Mouse (Mus musculus): ENCODE measurements around the gene Timd2. TPM values are rescaled to one million over a fixed set of nuclear protein-coding genes. Genes with fewer than 3 reads are reported as not detected.

The Timd2 gene
- 1 to 10 TPM; 3.1 to 4.3 TPM for total RNA-seq (2023)

GRCm38 (mm10) chr11:46706664-46707356 is at the start of gene Timd2:
Gene Timd2 (minus strand): TSS chr11:46707061.

GRCm38 (mm10) chr11:46735076-46735475 is 28.2 kb upstream of the Timd2 start, which contains the start of gene Havcr1:
Gene Havcr1 (plus strand): TSS chr11:46735080.

GRCm38 (mm10) chr11:46629211-46629795 is 77.6 kb downstream of the Timd2 start, which contains the start of gene Dppa1:
Gene Dppa1 (minus strand): TSS chr11:46629261.

Other genes with a start within 250 kb of the Timd2 start
- not detected for gene Gm12169, start 182.8 kb downstream of the Timd2 start, total RNA-seq (2023)
- gene BC053393, start 135.5 kb downstream of the Timd2 start, total RNA-seq (2023), result not detected
- not detected for gene Dppa1, start 77.8 kb downstream of the Timd2 start, total RNA-seq (2023)
- gene Havcr1, start 28.0 kb upstream of the Timd2 start, total RNA-seq (2023), result 10 to 100 TPM; 11.7 to 16.0 TPM
- gene Timd4, start 103.7 kb upstream of the Timd2 start, total RNA-seq (2023), result under 1 TPM in 1 of 2 experiments, not detected in 1; 0.32 TPM

All from B cell, adult 67 days (primary cell).